Mouse (Mus musculus): ENCODE data around the gene Dennd1a.

Gene Dennd1a

DNA sequence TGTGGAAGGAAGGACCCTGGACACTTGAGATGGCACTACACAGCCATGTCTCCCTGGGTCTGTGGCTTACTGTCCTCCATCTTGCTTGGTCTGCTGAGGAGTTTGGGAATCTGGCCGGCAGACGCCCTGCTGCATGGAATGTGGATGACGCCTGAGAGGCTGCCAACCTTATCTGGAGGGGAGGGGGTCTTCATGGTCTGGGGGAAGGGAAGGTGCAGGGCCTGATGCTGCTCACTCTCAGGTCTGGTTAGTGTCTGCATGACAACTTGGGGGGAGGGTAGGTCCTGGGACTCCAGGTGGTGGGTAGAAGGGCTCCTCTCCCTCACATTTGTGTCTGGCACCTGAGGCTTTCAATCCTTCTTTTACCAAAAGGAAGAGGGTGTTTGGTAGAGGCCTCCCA, 505.8 kb downstream of the Dennd1a start:
- DNase-seq (ENCODE audit: extremely low read depth, low read depth), result no peak

DNA sequence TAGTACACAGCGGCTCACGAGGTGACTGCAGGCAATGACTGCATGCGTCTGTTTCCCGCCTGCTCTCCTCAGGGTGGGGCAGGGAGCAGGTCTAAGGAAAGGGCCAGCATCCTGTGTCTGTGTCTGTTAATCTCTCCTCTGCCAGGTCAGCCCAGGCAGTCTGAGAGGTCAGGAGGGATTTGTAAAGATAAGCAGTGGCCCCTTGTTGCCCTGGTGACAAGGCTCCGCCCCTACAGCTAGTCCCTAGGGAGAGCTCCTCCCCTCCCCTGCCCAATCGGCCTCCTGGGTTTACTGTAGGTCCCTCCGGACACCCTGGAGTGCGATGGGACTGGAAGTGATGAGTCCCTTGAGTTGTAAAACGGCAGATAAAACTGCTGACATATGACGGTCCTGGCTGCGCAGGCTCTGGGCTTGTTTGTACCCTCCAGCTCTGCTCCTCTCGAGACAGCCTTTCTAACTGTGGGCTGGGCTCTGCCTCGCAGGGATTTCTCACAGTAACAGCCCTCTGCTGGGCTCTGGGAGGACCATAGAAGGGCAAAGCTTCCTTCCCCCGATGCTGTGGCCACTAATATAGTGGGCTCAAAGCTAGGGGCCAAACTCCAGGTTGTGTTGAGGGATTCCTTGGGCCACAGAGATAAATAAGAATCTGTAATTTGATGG, 506.8 kb downstream of the Dennd1a start:
- peak; percentile 52 for DNase-seq (ENCODE audit: extremely low read depth, low read depth)

DNA sequence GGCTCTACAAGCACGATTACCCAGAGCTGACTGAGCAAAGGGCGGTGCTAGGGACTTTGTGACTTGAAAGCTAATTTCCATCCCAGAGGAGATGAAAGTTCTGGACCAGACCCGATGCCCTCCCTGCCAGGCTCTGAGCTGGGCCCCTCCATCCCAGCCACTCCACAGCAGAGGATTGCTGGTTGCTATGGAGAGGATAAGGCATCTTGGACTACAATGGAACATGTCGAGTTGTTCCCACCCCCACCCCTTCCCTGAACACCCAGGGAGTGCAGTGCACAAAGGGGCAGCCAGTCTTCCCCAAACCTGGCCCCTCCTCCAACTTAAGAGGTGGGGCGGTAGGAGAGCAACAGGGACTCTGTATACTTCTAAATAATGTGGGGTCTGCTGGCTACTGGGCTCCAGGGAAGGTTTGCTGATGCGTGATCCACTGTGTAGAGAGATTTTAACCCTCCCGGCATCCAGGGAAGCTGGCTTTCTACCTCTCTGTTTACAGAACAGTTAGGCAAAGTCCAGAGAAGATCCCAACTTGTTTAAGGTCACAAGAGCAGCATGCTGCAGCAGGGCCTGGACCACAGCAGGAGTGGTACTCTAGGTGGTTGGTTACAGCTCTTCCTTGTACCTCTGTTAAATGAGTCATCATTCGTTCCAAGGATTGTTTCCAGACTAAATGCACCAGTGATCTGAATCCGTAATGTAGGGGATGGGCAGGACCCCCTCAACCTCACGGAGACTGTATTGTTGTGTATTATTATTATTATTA, 509.1 kb downstream of the Dennd1a start:
- DNase-seq (ENCODE audit: extremely low read depth, low read depth), result no peak

DNA sequence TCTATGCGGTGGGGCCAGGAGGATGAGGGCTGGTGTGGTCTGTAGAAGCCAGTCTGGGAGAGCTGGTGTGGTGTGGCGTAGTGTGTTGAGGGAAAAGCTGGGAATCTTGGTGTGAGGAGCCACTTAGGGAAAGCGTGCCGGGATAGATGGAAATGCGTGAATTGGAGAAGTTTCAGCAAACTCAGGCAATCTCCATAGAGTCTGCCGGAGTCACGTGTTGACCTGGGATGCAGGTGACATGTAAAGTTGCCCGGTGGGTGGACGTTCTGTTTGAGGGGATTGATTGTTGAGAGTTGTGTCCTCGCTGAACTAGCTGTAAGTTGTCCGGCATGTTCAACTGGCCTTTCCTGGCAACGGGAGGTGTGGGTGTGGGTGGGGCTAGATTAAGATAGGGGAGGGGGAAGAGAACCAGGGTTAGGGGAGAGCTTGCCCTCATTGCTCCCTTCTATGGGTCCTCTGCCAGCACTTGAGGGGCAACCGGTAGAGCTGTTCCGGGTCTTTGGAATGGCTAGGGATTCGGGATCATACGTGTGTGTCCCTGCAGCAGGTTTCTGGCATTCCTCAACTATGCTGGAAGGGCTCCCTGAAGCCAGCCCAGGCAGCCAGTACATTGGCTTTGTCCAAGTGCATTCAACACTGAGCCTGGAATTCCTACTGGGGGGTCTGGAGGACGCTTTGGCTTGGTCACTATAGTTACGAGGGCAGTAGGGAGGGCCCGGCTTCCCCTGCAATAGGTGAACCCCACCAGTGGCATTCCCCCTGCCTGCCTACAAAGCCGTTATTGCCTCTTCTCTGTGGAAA, 510.4 kb downstream of the Dennd1a start:
- no peak for DNase-seq (ENCODE audit: extremely low read depth, low read depth)

DNA sequence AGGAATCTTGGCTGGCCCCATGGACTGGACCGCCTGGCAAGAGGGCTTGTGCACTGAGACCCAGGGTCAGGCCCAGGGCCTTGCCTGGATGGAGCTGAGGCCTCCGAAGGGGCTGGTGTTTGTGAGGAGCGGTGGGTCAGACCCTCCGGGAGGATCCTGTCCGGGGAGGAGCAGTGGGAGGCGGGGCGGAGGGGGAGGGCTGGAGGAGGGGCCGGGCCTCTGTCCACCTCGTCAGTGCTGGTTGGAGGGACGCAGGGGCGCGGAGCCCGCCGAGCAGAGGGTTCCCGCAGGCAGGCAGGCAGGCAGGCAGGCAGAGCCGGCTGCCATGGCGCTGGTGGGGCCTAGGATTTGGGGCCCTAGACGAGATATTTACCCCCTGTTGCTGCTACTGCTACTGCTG, 511.2 kb downstream of the Dennd1a start, which contains the start of gene Crb2:
Gene Crb2 (plus strand): TSS at position 234 of the 400 bp plus-strand sequence.
- no peak for DNase-seq (ENCODE audit: extremely low read depth, low read depth)

DNA sequence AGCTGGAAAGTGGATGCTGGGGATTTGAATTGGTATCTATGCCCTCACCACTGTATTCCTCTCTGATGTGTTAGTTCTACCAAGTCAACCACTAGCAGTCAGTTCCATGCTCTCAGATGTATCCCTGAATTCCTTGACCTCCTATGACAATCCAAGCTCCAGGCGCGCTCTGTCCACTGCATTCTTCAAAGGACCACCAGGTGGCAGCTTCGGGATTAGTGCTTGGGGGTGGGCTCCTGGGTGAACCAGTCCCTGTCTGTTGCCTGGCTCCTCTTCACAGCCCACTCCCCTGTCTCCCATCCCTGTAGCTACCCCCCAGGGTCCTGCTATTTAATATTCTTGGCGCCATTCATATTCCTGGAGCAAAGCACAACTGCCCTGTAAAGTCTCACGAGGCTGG, 512.6 kb downstream of the Dennd1a start:
- no peak for DNase-seq (ENCODE audit: extremely low read depth, low read depth)

DNA sequence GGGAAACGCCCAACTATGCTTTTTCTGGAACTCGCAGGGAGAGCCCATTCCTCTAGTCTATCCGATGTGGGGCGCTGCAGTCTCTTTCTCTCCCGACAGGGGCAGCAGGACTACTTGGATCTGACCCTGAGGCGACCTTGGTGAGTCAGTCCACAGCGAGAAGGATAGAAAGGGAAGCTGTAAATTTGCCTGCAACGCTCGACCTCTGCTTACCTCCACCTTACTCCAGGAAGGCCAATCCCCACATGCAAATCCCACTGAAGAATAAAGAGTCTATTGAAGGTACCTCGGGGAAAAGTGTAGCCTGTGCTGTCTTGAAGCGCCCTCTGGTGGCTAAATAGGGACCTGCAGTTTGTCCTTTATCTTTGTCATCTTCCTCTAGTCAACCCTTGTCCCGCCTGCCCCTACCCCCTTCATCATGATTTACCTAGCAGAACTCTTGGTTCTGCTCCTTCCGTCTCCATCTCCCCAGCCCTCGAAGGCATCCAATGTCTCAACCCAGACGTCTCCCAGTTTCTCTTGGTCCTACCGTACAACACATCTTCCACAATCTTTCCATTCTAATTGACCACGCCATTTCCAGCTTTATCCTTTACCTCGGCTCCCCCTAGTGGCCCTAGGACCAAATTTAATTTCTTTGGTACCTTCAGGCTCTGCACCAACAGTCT, 515.4 kb downstream of the Dennd1a start:
- DNase-seq (ENCODE audit: extremely low read depth, low read depth), result peak; percentile 75

DNA sequence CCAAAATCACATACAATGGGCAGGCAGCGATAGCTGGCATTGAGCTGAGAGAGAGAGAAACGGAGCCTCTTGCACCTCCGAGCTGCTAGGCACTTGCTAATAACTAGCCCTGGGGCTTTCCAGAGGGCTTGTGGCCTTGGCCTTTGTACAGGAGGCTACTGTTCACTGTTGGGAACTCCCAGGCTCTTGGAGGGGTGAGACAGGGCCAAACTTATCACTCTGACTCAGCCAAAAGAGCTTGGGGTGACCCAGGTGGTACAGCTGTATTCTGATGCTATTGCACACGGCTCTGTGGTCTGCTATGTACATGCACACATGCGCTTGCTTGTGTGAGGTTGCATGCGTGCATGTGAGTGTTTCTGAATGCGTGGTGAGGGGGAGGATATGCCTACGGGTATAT, 517.4 kb downstream of the Dennd1a start:
- DNase-seq (ENCODE audit: extremely low read depth, low read depth), result no peak

DNA sequence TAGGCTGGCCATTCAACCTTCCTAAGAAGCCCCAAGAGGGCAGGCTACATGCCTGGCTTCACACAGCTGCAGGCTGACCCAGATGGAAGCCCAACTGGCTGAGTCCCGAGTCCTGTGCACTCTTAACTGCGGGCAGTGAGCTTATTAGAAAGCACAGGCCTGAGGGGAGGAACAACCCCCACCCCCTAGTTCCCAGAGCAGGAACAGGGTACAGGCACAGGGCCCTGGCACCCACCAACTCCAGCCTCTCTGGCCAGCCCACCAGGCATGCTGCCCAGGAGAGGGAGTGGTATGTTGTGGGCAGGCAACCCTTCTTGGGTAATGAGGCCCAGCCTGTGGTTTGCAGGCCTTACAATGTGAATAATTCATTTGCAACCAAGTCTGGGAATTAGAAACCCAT, 518.3 kb downstream of the Dennd1a start:
- no peak for DNase-seq (ENCODE audit: extremely low read depth, low read depth)

DNA sequence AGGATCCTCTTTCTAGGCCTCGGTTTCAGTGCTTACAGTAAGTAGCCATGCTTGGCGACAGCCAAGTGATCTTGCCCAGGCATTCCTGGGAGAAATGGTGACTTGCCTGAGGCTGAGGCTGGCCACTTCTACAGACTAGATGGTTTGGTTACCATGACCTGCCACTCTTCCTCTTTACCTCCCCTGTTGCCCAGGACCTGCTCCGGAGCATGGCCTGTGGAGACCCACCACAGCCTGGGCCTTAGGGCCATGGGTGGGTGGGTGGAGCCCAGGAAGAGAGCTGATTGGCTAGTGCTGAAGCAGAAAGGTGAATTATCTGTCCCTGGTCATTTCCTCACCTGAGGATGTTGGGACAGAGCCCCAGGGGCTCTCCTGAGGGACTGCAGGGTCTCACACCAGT, 519.5 kb downstream of the Dennd1a start:
- DNase-seq (ENCODE audit: extremely low read depth, low read depth), result no peak

DNA sequence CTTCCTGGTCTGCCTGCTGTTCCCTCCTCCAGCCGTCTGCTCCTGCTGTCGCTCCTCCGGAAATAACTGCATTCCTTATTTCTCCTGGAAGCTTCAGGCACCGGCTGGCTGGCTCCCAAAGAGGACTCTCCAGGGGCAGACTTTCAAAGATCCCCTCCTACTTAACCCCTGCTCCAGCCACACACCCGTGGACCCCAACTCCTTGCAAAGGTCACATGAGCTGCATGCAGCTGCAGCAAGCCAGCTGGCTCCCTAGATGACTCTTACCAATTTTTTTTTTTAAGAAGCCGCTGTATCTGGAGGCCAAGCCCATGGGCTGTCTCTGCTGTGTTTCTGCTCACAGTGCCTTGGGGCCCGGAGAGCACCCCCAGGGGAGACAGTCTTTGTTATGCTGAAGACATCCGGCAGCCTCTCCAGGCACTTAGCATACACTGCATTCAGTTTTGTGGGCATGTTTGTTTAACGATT, 520.1 kb downstream of the Dennd1a start:
- no peak for DNase-seq (ENCODE audit: extremely low read depth, low read depth)

DNA sequence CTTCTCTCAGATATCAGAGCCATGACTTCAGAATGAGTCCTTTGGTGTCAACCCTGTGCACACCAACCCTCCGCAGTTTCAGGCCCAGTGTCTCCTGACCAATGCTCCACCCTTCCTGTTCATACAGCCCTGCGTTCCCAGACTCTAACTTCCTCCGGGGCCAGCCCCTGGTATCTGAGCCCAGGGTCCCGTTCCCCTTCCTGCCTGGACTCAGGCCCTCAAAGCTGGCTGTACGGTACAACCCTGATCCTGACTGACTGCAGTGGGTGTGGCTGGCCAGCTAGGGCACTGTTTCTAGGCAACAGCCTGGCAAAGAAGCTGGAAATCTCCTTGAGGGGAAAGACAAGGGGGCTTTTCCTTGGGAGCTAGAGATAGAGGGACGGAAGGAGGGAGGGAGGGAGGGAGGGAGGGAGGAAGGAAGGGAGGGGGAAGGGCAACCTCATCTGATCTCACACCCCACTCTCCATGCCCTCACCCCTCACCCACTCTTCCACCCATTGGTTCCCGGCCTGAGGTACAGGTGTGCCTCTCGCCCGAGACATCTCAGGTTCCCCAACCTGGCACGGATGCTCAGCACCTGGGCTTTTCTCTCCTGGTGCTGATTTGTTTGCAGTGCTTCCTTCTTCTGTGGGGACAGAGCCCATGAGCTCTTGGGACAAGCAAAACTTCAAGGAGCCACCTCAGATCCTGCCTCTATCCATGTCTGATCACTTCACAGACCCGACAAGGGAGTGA, 521.0 kb downstream of the Dennd1a start:
- no peak for DNase-seq (ENCODE audit: extremely low read depth, low read depth)

DNA sequence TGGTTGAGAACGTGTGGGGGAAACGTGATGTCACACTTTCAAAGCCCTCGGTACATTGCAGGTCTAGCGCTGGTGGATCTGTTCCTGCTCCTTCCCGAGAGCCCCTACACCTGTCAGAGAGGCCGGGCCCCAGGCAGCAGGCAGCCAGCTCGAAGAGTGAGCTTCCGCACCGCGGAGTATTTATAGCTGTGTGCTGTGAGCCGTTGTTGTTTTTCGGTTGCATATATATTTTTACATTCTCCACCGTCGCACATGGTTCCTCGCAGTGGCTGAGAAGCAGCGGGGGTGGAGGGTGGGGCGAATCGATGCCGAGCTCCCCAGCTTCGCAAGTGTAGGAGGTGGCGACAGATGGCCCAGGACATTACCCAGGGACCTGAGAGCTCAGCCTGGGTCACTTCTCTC, 522.1 kb downstream of the Dennd1a start:
- DNase-seq (ENCODE audit: extremely low read depth, low read depth), result no peak

DNA sequence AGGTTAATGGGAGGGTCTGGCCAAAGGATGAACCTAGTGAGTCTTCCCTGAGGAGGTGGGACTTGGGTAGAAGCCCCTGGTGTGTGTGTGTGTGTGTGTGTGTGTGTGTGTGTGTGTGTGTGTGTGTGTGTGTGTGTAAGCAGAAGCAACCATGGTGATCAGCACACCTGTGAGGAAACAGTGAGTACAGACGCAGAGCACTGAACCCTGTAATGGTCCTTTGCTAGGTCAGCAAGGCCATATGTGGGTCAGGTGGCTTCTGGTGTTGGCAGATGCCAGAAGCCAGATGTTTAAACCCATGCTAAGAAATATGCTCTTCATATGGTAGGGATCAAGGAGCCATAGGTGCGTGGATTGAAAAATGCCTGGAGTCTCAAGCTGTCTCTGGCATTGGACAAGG, 522.7 kb downstream of the Dennd1a start:
- DNase-seq (ENCODE audit: extremely low read depth, low read depth), result no peak

DNA sequence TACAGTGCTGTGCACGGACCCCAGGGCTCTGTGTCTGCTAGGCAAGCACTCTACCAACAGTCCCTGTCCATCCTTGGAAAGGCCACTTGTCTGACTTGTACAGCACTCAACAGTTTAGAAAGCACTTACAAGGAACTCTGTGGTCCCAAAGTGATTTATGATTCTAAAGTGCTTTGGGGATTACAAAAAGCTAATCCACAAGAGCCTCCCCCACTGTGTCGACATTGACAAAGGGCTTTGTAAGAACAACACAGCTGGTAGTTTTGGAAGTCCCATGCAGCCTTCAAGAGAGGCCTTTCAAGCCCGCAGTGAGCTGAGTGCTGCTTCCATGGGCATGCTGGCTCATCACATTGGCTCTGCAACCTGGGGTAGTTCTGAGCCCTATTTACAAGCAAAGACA, 523.6 kb downstream of the Dennd1a start:
- no peak for DNase-seq (ENCODE audit: extremely low read depth, low read depth)

DNA sequence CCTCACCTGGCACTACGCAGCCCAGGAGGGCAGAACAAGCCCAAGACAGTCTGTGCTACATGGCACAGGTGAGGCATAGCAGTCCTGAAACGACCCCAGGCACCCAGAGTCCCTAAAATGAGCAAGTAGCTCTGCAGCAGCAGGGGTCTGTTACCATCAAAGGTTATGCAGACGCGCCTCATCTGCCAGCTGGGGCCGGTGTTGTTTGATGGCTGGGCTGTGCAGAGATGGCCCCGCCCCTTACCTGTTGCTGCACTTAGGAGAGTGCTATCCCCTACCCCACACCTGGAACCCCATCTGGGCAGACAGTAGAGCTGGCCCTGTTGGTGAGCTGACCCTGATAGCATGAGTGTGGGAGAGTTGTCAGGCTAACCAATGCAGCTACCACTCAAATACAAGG, 526.6 kb downstream of the Dennd1a start:
- no peak for DNase-seq (ENCODE audit: extremely low read depth, low read depth)

DNA sequence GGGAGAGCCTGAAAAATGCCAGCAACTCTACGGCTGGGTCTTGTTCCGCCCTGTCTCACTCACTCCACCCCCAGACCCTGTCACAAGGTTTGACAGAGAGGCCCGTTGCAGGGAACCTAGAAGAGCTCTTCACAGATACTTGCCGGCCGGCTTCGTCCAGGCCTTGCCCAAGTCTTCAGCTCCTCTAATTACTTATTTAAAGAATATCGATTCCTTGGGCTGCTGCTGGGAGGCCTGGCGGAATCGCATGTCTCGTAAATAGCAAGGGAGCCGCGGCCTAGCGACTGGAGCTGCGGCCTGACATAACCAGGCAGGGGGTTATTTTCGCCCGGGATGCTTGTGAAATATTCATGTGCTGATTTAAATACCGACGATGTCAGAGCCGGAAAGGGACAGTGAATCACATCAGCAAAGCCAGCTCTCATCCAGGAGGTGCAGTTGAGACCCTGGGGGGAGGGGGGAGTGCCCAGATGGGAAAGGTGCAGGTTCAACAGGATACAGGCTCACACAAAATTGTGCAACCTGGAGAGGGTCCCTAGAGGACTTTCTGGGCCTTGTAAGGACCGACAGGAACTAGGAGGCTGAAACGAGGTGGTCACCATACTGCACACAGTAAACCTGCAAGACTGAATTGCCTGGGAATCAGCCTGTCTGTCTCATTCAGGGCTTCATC, 528.7 kb downstream of the Dennd1a start:
- DNase-seq (ENCODE audit: extremely low read depth, low read depth), result no peak

DNA sequence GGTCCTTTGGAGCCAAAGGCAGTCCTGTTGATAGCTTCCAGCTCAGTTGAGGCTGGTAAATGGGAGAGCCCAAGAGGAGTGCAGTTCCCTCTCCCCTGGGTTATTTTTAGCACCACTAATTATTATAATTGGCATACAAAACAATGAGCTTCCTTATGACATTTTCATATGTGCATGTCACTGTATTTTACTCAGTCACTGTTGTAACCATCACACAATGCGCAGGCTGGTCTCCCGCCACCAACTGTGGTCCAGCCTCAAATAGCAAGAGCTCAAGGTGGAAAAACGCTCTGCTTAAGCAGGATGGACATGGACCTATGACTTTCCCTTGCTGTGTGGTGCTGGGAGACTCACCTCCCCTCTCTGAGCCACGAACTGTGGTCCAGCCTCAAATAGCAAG, 529.4 kb downstream of the Dennd1a start:
- no peak for DNase-seq (ENCODE audit: extremely low read depth, low read depth)

DNA sequence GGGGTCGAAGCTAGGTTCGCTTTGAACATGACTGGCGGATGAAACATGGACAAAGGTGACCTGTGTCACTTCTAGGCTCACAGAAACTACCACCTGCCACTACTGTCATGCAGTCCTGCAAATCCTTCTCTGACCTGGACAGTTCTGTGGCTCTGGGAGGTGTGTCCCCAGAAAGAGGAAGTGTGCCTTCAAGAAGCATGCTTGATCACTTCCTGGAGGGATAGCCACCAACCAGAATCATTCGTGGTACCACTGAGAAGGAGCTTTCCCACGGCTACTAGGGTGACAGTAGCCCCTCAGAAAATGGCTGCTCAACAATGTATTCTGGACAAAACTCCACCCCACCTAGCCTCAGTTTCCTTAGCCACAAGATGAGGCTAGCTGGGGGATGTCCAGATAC, 530.2 kb downstream of the Dennd1a start:
- peak; percentile 54 for DNase-seq (ENCODE audit: extremely low read depth, low read depth)

DNA sequence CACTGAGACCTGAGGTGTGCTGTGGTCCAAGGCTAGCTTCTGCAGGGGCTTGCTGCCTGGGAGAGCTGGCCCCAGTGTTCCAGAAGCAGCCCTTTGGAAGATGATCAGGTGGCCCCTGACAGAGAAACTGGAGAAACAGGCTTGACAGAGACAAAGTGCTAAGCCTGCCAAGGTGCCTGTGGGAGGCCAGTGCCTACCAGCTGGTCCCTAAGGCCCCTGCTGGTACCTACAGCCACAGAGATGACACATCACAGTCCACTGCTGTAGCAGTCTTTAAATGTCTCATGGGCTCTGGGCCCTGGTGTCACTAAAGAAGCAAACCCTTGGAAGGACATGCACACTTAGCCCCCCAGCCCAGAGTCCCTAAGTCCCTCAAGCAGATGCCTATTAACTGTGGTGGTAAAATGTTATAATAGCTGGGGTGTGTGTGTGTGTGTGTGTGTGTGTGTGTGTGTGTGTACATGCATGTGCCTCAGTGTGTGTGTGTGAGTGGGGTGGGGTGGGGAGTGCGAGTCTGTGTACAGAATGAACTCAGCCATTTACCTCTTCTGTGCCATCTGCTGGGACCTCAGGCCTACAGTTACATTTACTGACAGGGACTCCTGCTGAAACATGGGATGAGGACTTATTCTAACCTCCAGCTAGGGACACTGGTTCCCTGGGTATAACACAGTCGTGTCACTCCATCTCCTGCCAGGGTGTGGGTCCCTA, 530.8 kb downstream of the Dennd1a start:
- DNase-seq (ENCODE audit: extremely low read depth, low read depth), result no peak

Measured in MEL-GATA-1-ER (cell line).